Mouse (Mus musculus) heart, embryonic 11.5 days (tissue): ENCODE results near the gene Il1rap. TPM values are rescaled to one million over a fixed set of nuclear protein-coding genes. Genes with fewer than 3 reads are reported as not detected.

Source experiments
- ATAC-seq: fragments of 200-750 bp; cut with Nextera tagmentation; replicated peaks from 2 replicates; pipeline ENCODE4 v1.8.0; 2017; ENCODE audit warnings: moderate library complexity; ENCODE audit not compliant: insufficient number of reproducible peaks, low FRiP score, low TSS enrichment
- H3K27ac ChIP-seq: fragments of 300-500 bp; sonication (generic); 2 replicates; pipeline ENCODE4 v1.5.1; 2014; ENCODE audit warnings: mild to moderate bottlenecking, low read depth, low read length
- H3K27me3 ChIP-seq: fragments of 300-500 bp; sonication (generic); 2 replicates; pipeline ENCODE4 v1.6.1; 2014; ENCODE audit warnings: mild to moderate bottlenecking, low read length, mixed read lengths; ENCODE audit not compliant: control insufficient read depth, insufficient read depth
- H3K36me3 ChIP-seq: fragments of 300-500 bp; sonication (generic); 2 replicates; pipeline ENCODE4 v1.6.1; 2014; ENCODE audit warnings: mild to moderate bottlenecking, low read length, moderate library complexity, mixed read lengths; ENCODE audit not compliant: control insufficient read depth, insufficient read depth
- H3K4me1 ChIP-seq: fragments of 300-500 bp; sonication (generic); 2 replicates; pipeline ENCODE4 v1.6.1; 2014; ENCODE audit warnings: low read length; ENCODE audit not compliant: control insufficient read depth, insufficient read depth
- H3K4me2 ChIP-seq: fragments of 300-500 bp; sonication (generic); 2 replicates; pipeline ENCODE4 v1.6.1; 2014; ENCODE audit warnings: mild to moderate bottlenecking, moderate library complexity
- H3K4me3 ChIP-seq: fragments of 300-500 bp; sonication (generic); 2 replicates; pipeline ENCODE4 v1.5.1; 2014; ENCODE audit warnings: low read depth, low read length
- H3K9ac ChIP-seq: fragments of 300-500 bp; sonication (generic); 2 replicates; pipeline ENCODE4 v1.6.1; 2014; ENCODE audit warnings: mild to moderate bottlenecking, low read depth, low read length, moderate library complexity
- H3K9me3 ChIP-seq: fragments of 300-500 bp; sonication (generic); replicated peaks from 2 replicates; pipeline ENCODE4 v1.6.1; 2016; ENCODE audit warnings: low read length; ENCODE audit not compliant: control insufficient read depth
- WGBS: fragments of 180-500 bp; shearing (Covaris S2); extraction: QIAGEN DNeasy Blood & Tissue Kit; methylation state at CpG from one replicate; pipeline ENCODE4 v1.1.7; 2014; ENCODE audit not compliant: insufficient replicate concordance; 5-methylcytosine and 5-hydroxymethylcytosine counted together
- polyA plus RNA-seq: library from polyadenylated mRNA; unstranded; fragments of >200 nt; fragmentation: Nextera tagmentation; extraction: Ambion mirVana; gene quantifications from 2 replicates; pipeline ENCODE4 v1.2.1, GENCODE M21; 2014

The Il1rap gene
- polyA plus RNA-seq, 1 experiment from 2014 or later = 7.5 TPM

GRCm38 (mm10) chr16:26562771-26563170, 18.7 kb upstream of the Il1rap start:
- Histone ChIP-seq H3K36me3 (no peaks in the 10 kb centered on the region), H3K9me3 (no peaks in the 10 kb centered on the region), H3K9ac (no peak overlapping the region), H3K4me2 (no peak overlapping the region), H3K27me3 (no peaks in the 10 kb centered on the region), H3K4me3 (no peak overlapping the region), H3K27ac (no peak overlapping the region), H3K4me1 (no peaks in the 10 kb centered on the region)
- no peak for ATAC-seq
- WGBS = 57% methylated on average over 2 of the region's 2 CpGs

DNA sequence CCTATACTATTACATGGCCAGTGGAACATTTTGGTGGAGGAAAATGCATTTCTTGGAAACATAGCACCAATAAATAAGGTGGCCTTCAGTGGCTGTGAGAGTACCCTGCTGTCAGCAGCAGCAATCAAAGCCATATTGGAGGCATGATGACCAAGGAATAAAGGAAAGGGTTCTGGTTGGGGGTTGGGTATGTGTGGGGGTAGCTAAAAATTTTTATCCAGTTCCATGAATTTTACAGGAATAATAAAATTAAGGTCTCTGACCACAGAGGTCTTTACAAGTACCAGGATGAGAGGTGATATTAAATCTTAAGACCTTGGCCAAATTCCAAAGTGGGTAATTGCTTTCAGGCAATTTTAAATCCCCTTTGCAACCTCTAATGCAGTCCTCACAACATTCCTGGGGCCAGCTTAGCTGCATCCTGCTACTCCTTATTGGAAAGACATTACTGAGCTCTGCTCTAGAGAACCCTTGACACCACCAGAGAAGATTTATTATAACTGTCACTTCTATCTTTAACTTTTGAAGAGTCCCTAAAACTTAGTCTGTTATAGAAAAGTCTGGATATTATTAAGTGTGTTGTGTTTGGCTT, 12.0 kb upstream of the Il1rap start:
- H3K27me3 ChIP-seq = no peaks in the 10 kb centered on the region
- ATAC-seq = no peak
- no peaks in the 10 kb centered on the region for H3K36me3 ChIP-seq
- no peak overlapping the region for H3K9ac ChIP-seq
- no peak overlapping the region for H3K27ac ChIP-seq
- no peaks in the 10 kb centered on the region for H3K9me3 ChIP-seq
- no peak overlapping the region for H3K4me3 ChIP-seq
- no peaks in the 10 kb centered on the region for H3K4me1 ChIP-seq
- H3K4me2 ChIP-seq = no peak overlapping the region

- H3K27ac ChIP-seq = no peak overlapping the region
- no peaks in the 10 kb centered on the region for H3K9me3 ChIP-seq
- no peak overlapping the region for H3K9ac ChIP-seq
- no peak overlapping the region for H3K4me3 ChIP-seq
- no peaks in the 10 kb centered on the region for H3K4me1 ChIP-seq
- no peaks in the 10 kb centered on the region for H3K27me3 ChIP-seq
- H3K4me2 ChIP-seq = no peak overlapping the region
- WGBS = 59% methylated on average over 2 of the region's 2 CpGs
- H3K36me3 ChIP-seq = no peaks in the 10 kb centered on the region
- ATAC-seq = no peak
Observed at GRCm38 (mm10) chr16:26571836-26572235, 9.7 kb upstream of the Il1rap start.

GRCm38 (mm10) chr16:26574173-26574572, 7.3 kb upstream of the Il1rap start:
- WGBS = 85% methylated on average over 5 of the region's 5 CpGs
- H3K9me3 ChIP-seq = no peaks in the 10 kb centered on the region
- H3K27ac ChIP-seq = no peak overlapping the region
- ATAC-seq = no peak
- H3K27me3 ChIP-seq = no peaks in the 10 kb centered on the region
- no peak overlapping the region for H3K4me3 ChIP-seq
- no peaks in the 10 kb centered on the region for H3K4me1 ChIP-seq
- H3K36me3 ChIP-seq = no peaks in the 10 kb centered on the region
- H3K9ac ChIP-seq = no peak overlapping the region
- H3K4me2 ChIP-seq = no peak overlapping the region

GRCm38 (mm10) chr16:26581913-26582376, 441 bp downstream of the Il1rap start:
- peak; percentile 63 for ATAC-seq
- H3K9ac ChIP-seq = peak overlapping the region; percentile 68
- H3K27me3 ChIP-seq = 0 out of 2 replicates have a peak, but pooled peaks cover 2% of the 10 kb centered on the region
- H3K4me1 ChIP-seq = peaks cover 6% of the 10 kb centered on the region
- H3K4me3 ChIP-seq = peak overlapping the region; percentile 60
- peak overlapping the region; percentile 10; the same call in 1 of the 2 replicates for H3K27ac ChIP-seq
- H3K36me3 ChIP-seq = no peaks in the 10 kb centered on the region
- H3K4me2 ChIP-seq = peak overlapping the region; percentile 65
- WGBS = under 1% methylated on average over 16 of the region's 16 CpGs
- no peaks in the 10 kb centered on the region for H3K9me3 ChIP-seq

DNA sequence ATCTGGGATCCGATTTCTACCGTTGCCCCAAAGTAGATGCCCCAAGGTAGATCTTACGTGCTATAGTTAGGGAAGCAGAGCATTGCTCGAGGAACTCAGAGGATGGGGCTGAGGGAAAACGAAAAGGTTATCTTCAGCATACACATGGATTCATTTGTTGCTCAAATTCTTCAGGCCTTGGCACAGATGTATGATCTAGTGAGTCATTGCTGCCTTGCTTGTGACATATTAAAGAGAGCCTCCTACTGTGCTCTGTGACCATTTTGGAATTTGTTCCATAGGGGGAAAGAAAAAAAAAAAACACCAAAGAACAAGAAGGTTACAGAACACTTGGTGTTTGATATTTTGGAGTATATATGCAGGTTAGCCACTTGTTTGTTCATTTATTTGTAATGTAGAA, 4.3 kb downstream of the Il1rap start:
- Histone ChIP-seq H3K4me2 (no peak overlapping the region), H3K9me3 (no peaks in the 10 kb centered on the region), H3K27ac (no peak overlapping the region), H3K36me3 (no peaks in the 10 kb centered on the region), H3K4me1 (peaks cover 6% of the 10 kb centered on the region), H3K4me3 (no peak overlapping the region), H3K27me3 (no peaks in the 10 kb centered on the region), H3K9ac (no peak overlapping the region)
- WGBS = 80% methylated on average over 5 of the region's 5 CpGs
- ATAC-seq = no peak

DNA sequence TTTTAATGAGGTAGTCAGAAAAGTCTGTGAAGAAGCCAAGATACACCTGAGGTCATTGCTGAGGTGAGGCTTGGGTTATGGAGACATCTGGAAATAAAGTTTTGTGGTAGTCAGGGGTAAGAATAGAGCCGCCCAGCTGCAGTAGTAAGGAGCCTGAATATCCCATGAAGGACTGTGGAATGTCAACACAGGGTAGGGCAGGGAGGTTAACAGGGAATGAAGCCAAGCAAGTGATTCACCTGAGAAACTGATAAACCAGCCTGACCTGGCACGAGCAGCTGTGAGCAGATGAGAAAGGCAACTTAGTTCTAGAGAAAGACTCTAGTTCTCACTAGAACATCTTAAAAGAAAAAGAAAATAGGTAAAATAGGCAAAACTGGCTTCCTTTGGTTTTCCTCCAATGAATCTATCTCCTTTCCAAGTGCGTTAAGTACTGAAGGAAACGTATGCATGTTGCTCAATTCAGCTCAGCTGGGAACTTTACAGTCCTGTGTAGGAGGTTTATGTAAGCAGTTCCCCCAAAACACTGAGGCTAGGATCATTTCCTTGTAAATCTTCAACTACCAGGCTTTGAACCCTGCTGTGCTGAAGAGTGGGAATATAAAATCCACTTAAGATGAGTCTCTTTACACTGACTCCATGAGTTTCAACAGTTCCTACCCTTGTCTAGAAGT, 9.5 kb downstream of the Il1rap start:
- Histone ChIP-seq H3K36me3 (no peaks in the 10 kb centered on the region), H3K27me3 (no peaks in the 10 kb centered on the region), H3K9me3 (no peaks in the 10 kb centered on the region), H3K4me1 (no peaks in the 10 kb centered on the region), H3K9ac (no peak overlapping the region), H3K4me2 (no peak overlapping the region), H3K27ac (no peak overlapping the region), H3K4me3 (no peak overlapping the region)
- no peak for ATAC-seq
- 63% methylated on average over 4 of the region's 4 CpGs for WGBS

GRCm38 (mm10) chr16:26596440-26596839, 14.9 kb downstream of the Il1rap start:
- no peak for ATAC-seq
- Histone ChIP-seq H3K4me1 (0 out of 2 replicates have a peak, but pooled peaks cover 2% of the 10 kb centered on the region), H3K36me3 (no peaks in the 10 kb centered on the region), H3K4me3 (no peak overlapping the region), H3K9me3 (no peaks in the 10 kb centered on the region), H3K27ac (no peak overlapping the region), H3K4me2 (no peak overlapping the region), H3K27me3 (no peaks in the 10 kb centered on the region), H3K9ac (no peak overlapping the region)
- WGBS = 25% methylated on average over 7 of the region's 7 CpGs

DNA sequence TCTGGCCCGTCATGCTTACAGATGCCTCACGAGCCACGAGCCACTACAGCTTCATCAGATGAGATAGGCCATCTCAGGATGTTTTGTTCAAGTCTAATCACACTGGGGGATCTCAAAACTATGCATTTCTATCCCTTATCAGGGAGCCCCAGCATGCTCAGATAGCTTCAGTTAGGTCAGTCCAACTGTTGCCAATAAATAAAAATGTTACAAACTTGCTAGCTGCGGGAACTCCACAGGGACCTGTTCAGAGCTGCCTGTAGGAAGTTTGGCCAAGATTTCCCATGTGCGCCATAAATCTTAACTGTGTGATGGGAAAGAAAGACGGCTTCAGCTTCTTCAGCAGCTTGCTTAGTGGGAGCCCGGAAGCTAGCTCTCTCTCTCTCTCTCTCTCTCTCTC, 15.8 kb downstream of the Il1rap start:
- Histone ChIP-seq H3K9me3 (no peaks in the 10 kb centered on the region), H3K4me2 (no peak overlapping the region), H3K36me3 (no peaks in the 10 kb centered on the region), H3K4me3 (no peak overlapping the region), H3K4me1 (0 out of 2 replicates have a peak, but pooled peaks cover 2% of the 10 kb centered on the region), H3K9ac (no peak overlapping the region), H3K27me3 (no peaks in the 10 kb centered on the region), H3K27ac (no peak overlapping the region)
- no peak for ATAC-seq
- 52% methylated on average over 7 of the region's 7 CpGs for WGBS
